Mouse (Mus musculus) frontal cortex, postnatal 36 days (tissue): Measurements from ENCODE around the gene Pfkp.

Experiments
- DNase-seq, 2 experiments: peaks; one replicate each; pipeline ENCODE4 v3.0.0; 2022; ENCODE audit warnings: low spot score in 2 of 2

Gene Pfkp

GRCm38 (mm10) chr13:6637534-6638124, 10.9 kb downstream of the Pfkp start:
- DNase-seq = no peak

GRCm38 (mm10) chr13:6636976-6637375, 11.6 kb downstream of the Pfkp start:
- DNase-seq = no peak

- no peak for DNase-seq
Measured at GRCm38 (mm10) chr13:6636520-6636919, 12.1 kb downstream of the Pfkp start.

- DNase-seq = no peak
Measured at GRCm38 (mm10) chr13:6635138-6636076, 13.2 kb downstream of the Pfkp start.

GRCm38 (mm10) chr13:6634063-6634462, 14.5 kb downstream of the Pfkp start:
- DNase-seq = no peak

GRCm38 (mm10) chr13:6633524-6633923, 15.1 kb downstream of the Pfkp start:
- DNase-seq = peak in 1 of 2 experiments; percentile 52

GRCm38 (mm10) chr13:6632935-6633334, 15.6 kb downstream of the Pfkp start:
- DNase-seq = no peak

GRCm38 (mm10) chr13:6632513-6632912, 16.1 kb downstream of the Pfkp start:
- DNase-seq = no peak

- no peak for DNase-seq
Measured at GRCm38 (mm10) chr13:6631772-6632510, 16.6 kb downstream of the Pfkp start.

- DNase-seq = peak in 1 of 2 experiments; percentile 45
Measured at GRCm38 (mm10) chr13:6630660-6631059, 17.9 kb downstream of the Pfkp start.

- DNase-seq = no peak
Measured at GRCm38 (mm10) chr13:6629927-6630326, 18.6 kb downstream of the Pfkp start.

GRCm38 (mm10) chr13:6628998-6629764, 19.4 kb downstream of the Pfkp start:
- no peak for DNase-seq

- DNase-seq = no peak
Measured at GRCm38 (mm10) chr13:6628261-6628660, 20.3 kb downstream of the Pfkp start.

- DNase-seq = no peak
Measured at GRCm38 (mm10) chr13:6627352-6627751, 21.2 kb downstream of the Pfkp start.

- DNase-seq = no peak
Measured at GRCm38 (mm10) chr13:6626508-6627114, 22.0 kb downstream of the Pfkp start.

GRCm38 (mm10) chr13:6625942-6626341, 22.6 kb downstream of the Pfkp start:
- no peak for DNase-seq

GRCm38 (mm10) chr13:6624604-6625003, 24.0 kb downstream of the Pfkp start:
- no peak for DNase-seq

GRCm38 (mm10) chr13:6624121-6624520, 24.5 kb downstream of the Pfkp start:
- no peak for DNase-seq

GRCm38 (mm10) chr13:6621831-6622230, 26.7 kb downstream of the Pfkp start:
- no peak for DNase-seq

- no peak for DNase-seq
Measured at GRCm38 (mm10) chr13:6620250-6620649, 28.3 kb downstream of the Pfkp start.

GRCm38 (mm10) chr13:6618711-6619110, 29.9 kb downstream of the Pfkp start:
- DNase-seq = no peak
